Mouse (Mus musculus): ENCODE measurements around the gene Engase.

Engase gene

DNA sequence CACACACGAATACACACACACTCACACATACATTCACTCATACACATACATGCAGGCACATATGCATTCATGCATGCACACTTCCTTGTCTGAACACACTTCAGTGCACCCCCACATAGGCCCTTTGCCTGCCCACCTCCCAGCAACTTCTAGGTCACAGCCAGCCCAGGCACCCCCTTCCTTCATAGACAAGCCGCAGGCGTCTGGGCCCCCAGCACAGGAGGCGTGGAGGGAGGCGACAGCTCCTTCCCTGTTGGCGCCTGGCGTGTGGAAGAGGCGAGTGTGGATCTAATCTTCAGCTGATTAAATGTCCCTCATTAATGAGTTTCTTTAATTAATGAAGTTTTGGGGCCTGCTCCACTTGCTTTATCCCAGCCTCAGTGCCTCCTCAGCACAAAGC is 53.7 kb downstream of the Engase start:
- DNase-seq (ENCODE audit: low spot score): no peak

DNA sequence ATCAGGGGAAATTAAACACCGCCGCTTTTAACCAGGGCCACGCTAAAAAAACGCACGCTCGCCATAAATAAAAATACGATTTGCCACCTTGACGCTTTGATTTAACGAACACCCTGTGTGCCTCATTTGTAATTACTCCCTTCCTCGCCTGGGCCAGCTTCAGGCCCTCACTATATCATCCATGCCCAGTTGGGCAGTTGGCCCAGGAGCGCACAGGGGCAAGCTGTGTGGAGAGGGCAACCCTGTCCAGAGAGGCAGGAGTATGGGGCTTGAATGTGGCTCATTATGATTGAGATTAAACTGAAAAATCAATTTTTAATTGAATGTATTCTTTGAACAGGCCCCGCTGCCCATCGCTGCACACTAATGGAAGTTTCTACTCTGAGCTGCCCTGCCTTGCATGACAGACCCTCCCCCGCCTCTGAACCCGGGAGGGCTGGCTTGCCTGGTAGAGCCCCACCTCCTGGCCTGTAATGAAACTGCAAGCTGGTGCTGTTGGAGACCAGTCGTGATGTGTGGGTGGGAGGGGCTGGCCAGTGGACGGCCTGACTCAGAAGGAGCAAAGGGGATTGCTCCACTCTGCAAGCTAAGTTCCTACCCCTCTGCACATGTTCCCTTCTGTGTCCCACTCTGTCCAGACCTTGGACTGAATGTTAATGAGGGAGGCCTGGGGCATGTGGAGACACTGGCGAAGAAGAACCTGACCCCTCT is 57.9 kb downstream of the Engase start:
- peak; percentile 55 for DNase-seq (ENCODE audit: low spot score)

DNA sequence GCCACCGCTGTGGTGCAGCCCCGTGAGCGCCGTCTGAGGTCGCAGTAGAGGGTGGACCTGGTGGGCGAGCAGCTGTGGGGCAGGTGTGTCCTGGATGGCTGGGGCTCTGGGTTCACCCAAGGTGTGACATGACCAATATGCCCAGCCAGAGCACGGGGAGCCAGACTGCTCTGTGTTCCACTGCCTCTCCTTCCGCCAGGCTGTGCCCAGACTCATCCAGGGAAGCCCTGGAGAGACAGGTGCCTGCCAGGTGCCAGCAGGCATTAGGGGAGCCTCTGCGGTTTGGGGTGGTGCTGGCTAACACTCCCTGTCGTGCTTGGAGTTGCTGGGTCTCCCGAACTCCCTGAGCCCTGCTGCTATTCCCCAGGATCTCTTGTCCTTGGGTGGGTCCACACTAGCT is 61.4 kb downstream of the Engase start:
- DNase-seq (ENCODE audit: low spot score): no peak
